Mouse (Mus musculus) left cerebral cortex, postnatal 36 days (tissue): ENCODE measurements around the gene Dhrs1. TPM values are rescaled to one million over a fixed set of nuclear protein-coding genes. Genes with fewer than 3 reads are reported as not detected.

Source experiments
- DNase-seq, 2 experiments: peaks; one replicate each; pipeline ENCODE4 v3.0.0; 2021 to 2022; ENCODE audit warnings: low spot score in 2 of 2, mixed read lengths in 1 of 2
- intact Hi-C: fragments of 180-260 bp; cut with DNase I; formaldehyde crosslinking; loops from one replicate; pipeline ENCODE4 v1.15.1; 2025
- total RNA-seq, 2 experiments: library from RNA; stranded (reverse); gene quantifications; 2 replicates each; pipeline ENCODE4 v1.2.3; 2021

The Dhrs1 gene
- total RNA-seq, 2 experiments from 2014 or later = 78.5 to 83.9 TPM

GRCm38 (mm10) chr14:55701131-55701530, 44.4 kb downstream of the Dhrs1 start:
- DNase-seq = no peak
- intact Hi-C loops = no loop called here

GRCm38 (mm10) chr14:55697226-55697625, 48.3 kb downstream of the Dhrs1 start:
- intact Hi-C loops = no loop called here

GRCm38 (mm10) chr14:55689433-55689832, 56.1 kb downstream of the Dhrs1 start:
- intact Hi-C loops = no loop called here

More at GRCm38 (mm10) chr14:55697226-55697625, 48.3 kb downstream of the Dhrs1 start:
- DNase-seq = no peak

More at GRCm38 (mm10) chr14:55689433-55689832, 56.1 kb downstream of the Dhrs1 start:
- DNase-seq = no peak

Other genes with a start within 250 kb of the Dhrs1 start
- gene Cpne6, start 235.2 kb downstream of the Dhrs1 start, total RNA-seq = 100 to 1,000 TPM; 163 to 211 TPM
- under 1 TPM; 0.44 to 0.77 TPM for gene Nrl, start 220.7 kb downstream of the Dhrs1 start, total RNA-seq
- 10 to 100 TPM; 24.8 to 28.9 TPM for gene Pck2, start 205.4 kb downstream of the Dhrs1 start, total RNA-seq
- 10 to 100 TPM; 76.9 to 82.1 TPM for gene Dcaf11, start 185.7 kb downstream of the Dhrs1 start, total RNA-seq
- gene A730061H03Rik, start 185.3 kb downstream of the Dhrs1 start, total RNA-seq = 1 to 10 TPM in 1 of 2 experiments, not detected in 1; 1.0 TPM
- gene Fitm1, start 170.1 kb downstream of the Dhrs1 start, total RNA-seq = not detected
- gene Psme1, start 167.6 kb downstream of the Dhrs1 start, total RNA-seq = 10 to 100 TPM; 41.9 to 50.1 TPM
- gene Emc9, start 160.4 kb downstream of the Dhrs1 start, total RNA-seq = 10 to 100 TPM; 49.0 to 52.7 TPM
- gene Psme2, start 154.6 kb downstream of the Dhrs1 start, total RNA-seq = 10 to 100 TPM; 42.3 to 45.4 TPM
- 10 to 100 TPM; 30.4 to 33.5 TPM for gene Rnf31, start 154.0 kb downstream of the Dhrs1 start, total RNA-seq
- gene Irf9, start 142.1 kb downstream of the Dhrs1 start, total RNA-seq = 10 to 100 TPM in 1 of 2 experiments, 1 to 10 TPM in 1; 9.1 to 11.6 TPM
- gene Rec8, start 127.7 kb downstream of the Dhrs1 start, total RNA-seq = 1 to 10 TPM; 1.6 to 4.4 TPM
- gene Ipo4, start 109.7 kb downstream of the Dhrs1 start, total RNA-seq = 100 to 1,000 TPM; 112 to 122 TPM
- 1 to 10 TPM in 1 of 2 experiments, under 1 TPM in 1; 0.84 to 4.9 TPM for gene Gm49378, start 107.8 kb downstream of the Dhrs1 start, total RNA-seq
- gene Tm9sf1, start 101.9 kb downstream of the Dhrs1 start, total RNA-seq = 10 to 100 TPM; 39.0 to 41.9 TPM
- gene Tssk4, start 95.5 kb downstream of the Dhrs1 start, total RNA-seq = 1 to 10 TPM in 1 of 2 experiments, under 1 TPM in 1; 0.49 to 1.6 TPM
- 10 to 100 TPM; 39.1 to 41.7 TPM for gene Mdp1, start 85.2 kb downstream of the Dhrs1 start, total RNA-seq
- gene Gmpr2, start 73.7 kb downstream of the Dhrs1 start, total RNA-seq = 10 to 100 TPM; 20.6 to 24.9 TPM
- 100 to 1,000 TPM; 310 to 333 TPM for gene Nedd8, start 73.6 kb downstream of the Dhrs1 start, total RNA-seq
- gene Tinf2, start 63.9 kb downstream of the Dhrs1 start, total RNA-seq = 10 to 100 TPM; 15.2 to 16.9 TPM
- gene Tgm1, start 31.8 kb downstream of the Dhrs1 start, total RNA-seq = not detected
- 10 to 100 TPM; 50.6 to 50.9 TPM for gene Rabggta, start 23.4 kb downstream of the Dhrs1 start, total RNA-seq
- 10 to 100 TPM; 10.5 to 12.5 TPM for gene Nop9, start within 50 bp of the Dhrs1 start, total RNA-seq
- gene Cideb, start 12.8 kb upstream of the Dhrs1 start, total RNA-seq = 1 to 10 TPM; 2.5 to 3.0 TPM
- gene Ltb4r2, start 15.7 kb upstream of the Dhrs1 start, total RNA-seq = under 1 TPM; 0.20 to 0.67 TPM
- gene Ltb4r1, start 20.3 kb upstream of the Dhrs1 start, total RNA-seq = under 1 TPM; 0.29 to 0.59 TPM
- gene Adcy4, start 38.4 kb upstream of the Dhrs1 start, total RNA-seq = 1 to 10 TPM; 3.8 to 8.0 TPM
- under 1 TPM in 1 of 2 experiments, not detected in 1; 0.89 TPM for gene Ripk3, start 43.2 kb upstream of the Dhrs1 start, total RNA-seq
- 1 to 10 TPM; 1.8 TPM for gene Nfatc4, start 77.5 kb upstream of the Dhrs1 start, total RNA-seq
- 1 to 10 TPM; 7.9 to 9.5 TPM for gene Nynrin, start 108.3 kb upstream of the Dhrs1 start, total RNA-seq
- gene Cbln3, start 138.7 kb upstream of the Dhrs1 start, total RNA-seq = under 1 TPM; 0.29 to 0.49 TPM
- 10 to 100 TPM; 11.4 to 12.7 TPM for gene Khnyn, start 139.3 kb upstream of the Dhrs1 start, total RNA-seq
- gene Sdr39u1, start 154.6 kb upstream of the Dhrs1 start, total RNA-seq = 100 to 1,000 TPM in 1 of 2 experiments, 10 to 100 TPM in 1; 89.7 to 104 TPM
- gene Cma1, start 199.0 kb upstream of the Dhrs1 start, total RNA-seq = not detected
- gene Cma2, start 205.3 kb upstream of the Dhrs1 start, total RNA-seq = not detected